Mouse (Mus musculus): ENCODE data around the gene Epha1.
A peak's percentile ranks its signal among the peaks of the same experiment; 100 is the strongest.

Epha1 gene

DNA sequence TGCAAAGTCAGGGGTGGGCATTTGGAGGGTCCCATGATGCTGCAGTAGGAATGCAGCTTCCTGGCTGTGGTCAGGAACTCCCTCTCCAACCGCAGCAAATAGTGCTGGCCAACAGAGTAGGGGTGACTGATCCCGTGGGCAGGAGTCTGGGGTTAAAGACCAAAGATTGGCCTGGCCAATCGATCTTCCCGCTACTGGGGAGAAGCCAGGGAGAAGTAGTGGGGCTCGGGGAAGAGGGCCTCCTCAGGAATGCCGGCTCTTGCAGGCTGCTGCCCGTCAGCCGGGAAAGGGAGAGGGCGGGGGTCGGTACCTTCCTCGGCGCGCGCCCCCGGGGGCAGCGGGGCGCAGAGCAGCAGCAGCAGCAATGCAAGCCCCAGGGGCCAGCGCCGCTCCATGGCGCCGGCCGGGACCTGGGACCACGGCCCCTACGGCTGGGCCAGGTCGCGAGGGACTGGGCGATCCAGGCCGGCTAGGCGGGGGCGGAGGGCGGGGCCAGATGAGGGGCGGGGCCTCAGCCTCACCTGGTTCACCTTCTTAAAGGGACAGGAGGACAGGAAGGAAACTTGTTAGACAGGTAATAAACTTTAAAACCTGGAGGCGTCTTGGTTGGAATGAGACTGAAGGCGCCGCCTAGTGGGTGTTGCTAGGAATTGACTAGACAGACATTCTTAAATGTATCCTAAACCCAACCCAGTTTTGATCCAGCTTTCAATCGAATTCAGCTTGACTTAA lies at the start of gene Epha1:
Gene Epha1 (minus strand): TSS at position 453 of the 732 bp plus-strand sequence.
- peak; percentile 36 for DNase-seq (ENCODE audit: low read depth, low spot score)

DNA sequence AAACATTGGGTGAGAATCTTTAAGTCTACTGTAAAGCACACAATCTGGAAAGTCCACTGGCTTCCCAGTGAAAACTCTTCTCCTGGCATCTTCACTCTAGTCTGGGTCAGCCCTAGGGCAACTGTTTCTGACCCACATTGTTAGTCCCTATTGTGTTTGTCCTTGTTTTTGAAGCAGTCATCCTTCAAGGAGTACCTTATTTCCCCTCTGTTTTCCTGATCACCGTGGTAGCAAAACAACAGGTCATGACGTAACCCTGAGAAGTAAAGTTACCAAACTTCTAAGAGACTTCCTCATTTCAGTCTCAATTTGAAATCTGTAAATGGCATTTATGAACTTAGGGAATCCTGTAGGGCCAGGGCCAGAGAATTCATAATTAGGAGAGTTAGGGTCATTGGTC lies 48.4 kb upstream of the Epha1 start:
- DNase-seq (ENCODE audit: low read depth, low spot score), result no peak

DNA sequence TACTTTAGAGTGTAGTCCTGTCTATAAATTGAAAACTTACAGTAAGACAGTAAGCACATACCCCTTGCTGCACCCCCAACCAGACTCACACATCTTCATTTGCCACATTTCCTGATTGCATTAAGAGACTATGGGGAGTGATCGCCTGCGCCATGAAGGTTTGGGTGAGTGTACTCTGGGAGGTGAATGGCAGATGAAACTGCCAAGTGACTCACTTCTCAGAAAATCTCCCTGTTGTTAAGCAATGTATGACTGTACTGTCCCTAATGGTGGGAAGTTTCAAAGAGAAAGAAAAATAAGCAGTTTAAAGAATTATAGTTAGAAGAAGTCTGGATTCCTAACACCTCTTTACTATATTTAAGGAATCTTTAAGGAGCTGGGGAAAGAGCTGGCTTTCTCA lies 46.4 kb upstream of the Epha1 start:
- DNase-seq (ENCODE audit: low read depth, low spot score), result no peak

GRCm38 (mm10) chr6:42405134-42405533 lies 32.1 kb upstream of the Epha1 start, which contains the start of gene Tas2r135:
Gene Tas2r135 (plus strand): TSS chr6:42405434.
- no peak for DNase-seq (ENCODE audit: low read depth, low spot score)

- no peak for DNase-seq (ENCODE audit: low read depth, low spot score)
These were observed 26.9 kb upstream of the Epha1 start, which contains the start of gene Tas2r143 for GRCm38 (mm10) chr6:42399938-42400337. Gene Tas2r143 (plus strand): TSS chr6:42400238.

- DNase-seq (ENCODE audit: low read depth, low spot score), result no peak
These were observed 25.9 kb upstream of the Epha1 start for GRCm38 (mm10) chr6:42398998-42399397.

GRCm38 (mm10) chr6:42398285-42398684 lies 25.2 kb upstream of the Epha1 start:
- DNase-seq (ENCODE audit: low read depth, low spot score), result no peak

GRCm38 (mm10) chr6:42397041-42397657 lies 24.1 kb upstream of the Epha1 start:
- no peak for DNase-seq (ENCODE audit: low read depth, low spot score)

DNA sequence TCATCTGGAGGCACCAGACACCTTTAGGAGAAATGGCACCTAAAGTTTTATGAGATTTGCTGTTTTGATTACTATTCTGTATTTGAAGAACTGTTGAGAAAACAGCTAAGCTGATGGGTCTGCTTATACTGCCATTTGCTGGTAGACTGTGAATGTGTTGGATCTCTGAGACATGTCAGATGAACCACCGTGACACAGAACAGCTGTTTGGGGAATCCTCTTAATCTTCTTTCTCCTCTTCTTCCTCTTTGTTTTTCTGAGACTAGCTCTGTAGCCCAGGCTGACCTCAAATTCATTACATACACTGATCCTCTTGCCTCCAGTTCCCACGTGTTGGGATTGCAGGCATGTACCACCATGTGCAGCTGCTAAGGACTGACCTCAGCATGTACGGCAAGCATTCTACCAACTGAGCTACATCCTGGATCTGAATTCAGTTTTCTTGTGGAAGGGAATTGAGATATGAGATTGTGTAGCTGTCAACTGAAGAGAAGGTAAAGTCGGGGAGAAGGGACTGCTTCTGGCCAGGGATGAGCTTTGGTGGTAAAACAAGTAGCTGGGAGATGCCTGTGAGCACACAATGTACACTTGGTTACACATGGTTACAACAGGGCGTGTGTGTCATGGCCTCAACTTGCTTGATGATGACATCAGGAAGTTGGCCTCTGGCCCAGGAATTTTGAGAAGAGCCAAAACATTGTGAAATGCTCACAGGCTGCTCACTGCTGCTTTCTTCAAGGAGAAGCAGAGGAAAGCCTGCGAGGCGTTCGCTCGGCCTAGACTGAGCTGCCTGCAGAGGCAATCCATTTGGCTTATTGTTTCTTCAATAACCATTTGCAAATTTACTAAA lies 23.1 kb upstream of the Epha1 start:
- DNase-seq (ENCODE audit: low read depth, low spot score), result no peak

GRCm38 (mm10) chr6:42391796-42392330 lies 18.8 kb upstream of the Epha1 start:
- DNase-seq (ENCODE audit: low read depth, low spot score), result no peak

- no peak for DNase-seq (ENCODE audit: low read depth, low spot score)
These were observed 12.6 kb upstream of the Epha1 start for GRCm38 (mm10) chr6:42385635-42386034.

GRCm38 (mm10) chr6:42383360-42383759 lies 10.3 kb upstream of the Epha1 start:
- DNase-seq (ENCODE audit: low read depth, low spot score), result no peak

DNA sequence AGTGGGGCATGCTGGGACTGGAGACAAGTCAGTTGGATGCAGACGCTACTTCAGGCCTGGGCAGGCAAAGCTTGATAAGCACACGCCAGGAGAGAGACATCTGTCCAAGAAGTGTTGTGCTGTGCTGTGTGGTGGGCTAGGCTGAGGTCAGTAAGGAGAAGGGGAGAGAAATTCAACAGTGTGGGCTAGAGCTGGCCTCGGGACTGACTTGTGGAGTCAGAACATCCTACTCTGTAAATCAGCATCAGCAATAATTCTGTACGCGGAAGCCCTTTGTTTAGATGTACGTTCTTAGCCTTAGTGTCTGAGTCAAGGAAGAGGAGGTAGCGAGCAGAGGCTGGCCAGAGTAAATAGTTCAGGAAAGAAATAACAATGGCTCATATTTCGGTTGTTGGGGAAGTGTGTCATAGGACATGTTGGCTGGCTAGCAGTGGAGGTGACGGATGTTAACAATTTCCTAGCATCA lies 8.9 kb upstream of the Epha1 start:
- no peak for DNase-seq (ENCODE audit: low read depth, low spot score)

DNA sequence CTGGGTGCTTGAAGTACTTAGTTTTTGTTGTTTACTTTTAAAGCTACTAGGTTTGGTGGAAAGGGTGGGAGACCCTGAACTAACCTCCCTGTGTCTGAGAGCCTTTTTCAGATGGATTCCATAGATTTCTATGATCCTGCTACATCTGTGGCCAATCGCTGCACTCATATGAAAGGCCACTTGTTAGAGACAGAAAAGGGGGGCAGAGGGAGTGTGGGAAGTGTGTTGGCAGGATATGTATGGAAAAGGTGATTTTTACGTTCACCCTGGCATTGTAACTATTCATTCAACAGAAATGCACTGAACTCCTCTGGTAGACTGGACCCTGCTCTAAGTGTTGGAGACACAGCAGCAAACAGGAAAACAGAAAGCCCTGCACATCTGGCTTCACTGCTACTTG lies 8.2 kb upstream of the Epha1 start:
- no peak for DNase-seq (ENCODE audit: low read depth, low spot score)

GRCm38 (mm10) chr6:42380416-42381144 lies 7.5 kb upstream of the Epha1 start:
- DNase-seq (ENCODE audit: low read depth, low spot score), result no peak

- DNase-seq (ENCODE audit: low read depth, low spot score), result no peak
These were observed 6.5 kb upstream of the Epha1 start for GRCm38 (mm10) chr6:42379551-42379950.

- DNase-seq (ENCODE audit: low read depth, low spot score), result no peak
These were observed 4.2 kb upstream of the Epha1 start for GRCm38 (mm10) chr6:42377280-42377679.

DNA sequence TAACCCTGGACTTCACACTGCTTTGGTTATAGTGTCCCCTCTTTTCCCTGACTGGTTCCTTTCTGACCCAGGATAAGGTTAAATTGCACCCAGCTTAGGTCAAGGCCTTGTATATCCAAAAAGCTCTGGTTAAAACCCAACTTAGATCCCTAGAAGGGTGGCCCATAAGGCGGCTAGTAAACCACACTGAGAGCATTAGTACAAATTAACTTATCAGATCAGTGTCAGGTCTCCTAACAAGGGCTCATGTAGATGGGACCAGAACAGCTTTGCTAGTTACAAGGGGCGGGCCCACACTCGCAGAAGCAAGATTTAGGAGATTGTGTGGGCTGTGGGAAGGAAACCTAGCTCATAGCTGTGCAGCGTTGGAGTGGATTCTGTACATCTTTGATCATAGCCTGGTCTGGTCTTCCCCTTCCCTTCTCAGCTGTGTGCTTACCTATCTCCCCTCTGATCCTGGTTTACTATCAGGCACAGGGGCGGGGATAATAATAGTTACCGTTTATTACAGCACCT lies 3.5 kb upstream of the Epha1 start:
- no peak for DNase-seq (ENCODE audit: low read depth, low spot score)

DNA sequence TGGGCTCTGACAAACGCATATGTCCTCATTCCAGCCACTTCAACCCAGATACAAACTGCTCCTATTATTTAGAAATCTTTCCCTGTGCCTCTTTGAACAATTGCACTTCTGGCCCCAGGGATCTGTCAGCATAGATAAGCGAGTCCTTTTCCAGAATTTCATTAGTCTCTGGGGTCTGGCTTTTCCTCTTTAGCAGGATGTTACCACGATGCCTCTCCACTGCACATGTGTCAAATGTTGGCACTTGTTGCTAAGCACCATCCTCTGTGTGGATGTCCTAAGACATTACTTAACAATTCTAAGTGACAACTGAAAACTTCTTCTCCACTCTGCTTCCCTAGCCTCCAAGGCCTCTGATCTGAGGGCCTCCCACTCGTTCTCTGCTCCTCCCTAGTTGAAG lies 2.9 kb upstream of the Epha1 start:
- no peak for DNase-seq (ENCODE audit: low read depth, low spot score)

DNA sequence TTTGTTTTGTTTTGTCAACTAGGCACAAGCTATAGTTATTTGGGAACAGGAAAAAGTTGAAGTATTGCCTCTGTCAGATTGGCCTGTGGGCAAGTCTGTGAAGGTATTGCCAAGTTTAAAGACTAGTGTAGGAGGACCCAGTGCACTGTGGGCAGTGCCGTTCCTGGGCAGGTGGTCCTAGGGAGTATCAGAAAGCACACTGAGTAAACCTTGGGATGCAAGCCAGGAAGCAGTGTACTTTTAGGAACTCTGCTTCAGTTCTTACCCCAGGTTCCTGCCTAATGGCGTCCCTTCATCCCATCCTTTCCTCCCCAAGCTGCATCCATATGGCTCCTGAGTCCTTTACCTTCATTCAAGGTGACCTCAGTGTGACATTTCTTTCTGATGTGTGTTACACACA lies 2.1 kb upstream of the Epha1 start:
- DNase-seq (ENCODE audit: low read depth, low spot score), result no peak

DNA sequence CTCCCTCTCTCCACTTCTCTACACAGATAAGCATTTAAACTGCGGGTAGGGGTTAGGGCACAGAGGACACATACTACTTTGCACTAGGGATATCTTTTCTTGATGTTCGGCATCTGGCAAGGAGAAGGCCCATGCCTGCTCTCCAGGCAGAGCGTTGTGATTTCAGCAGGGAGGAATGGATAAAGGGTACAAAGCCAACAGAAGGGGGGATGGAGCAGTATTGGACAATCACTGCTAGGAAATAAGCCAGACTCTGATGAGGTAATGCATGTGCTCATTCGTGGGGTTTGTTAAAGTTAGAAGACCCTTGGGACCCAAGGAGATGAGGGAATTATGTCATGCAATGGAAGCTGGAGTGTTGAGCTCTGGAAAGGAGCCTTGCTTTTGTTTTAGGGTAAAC lies 1.6 kb upstream of the Epha1 start:
- DNase-seq (ENCODE audit: low read depth, low spot score), result no peak
